Mouse (Mus musculus) brain, adult 2 months (tissue): ENCODE measurements at regions not wholly inside any gene's neighbourhood (a gene's known extent, or its start where the extent isn't known, plus 50 kb on each side); places are given as distances from the start of the nearest gene placed in this dataset.

ENCODE experiments used
- DNase-seq: peaks from one replicate; pipeline ENCODE4 v3.0.0; 2011; ENCODE audit warnings: low read depth, low spot score

- peak; percentile 31 for DNase-seq
Observed at GRCm38 (mm10) chr12:16190706-16191105, 374.0 kb upstream of the Trib2 start.

DNA sequence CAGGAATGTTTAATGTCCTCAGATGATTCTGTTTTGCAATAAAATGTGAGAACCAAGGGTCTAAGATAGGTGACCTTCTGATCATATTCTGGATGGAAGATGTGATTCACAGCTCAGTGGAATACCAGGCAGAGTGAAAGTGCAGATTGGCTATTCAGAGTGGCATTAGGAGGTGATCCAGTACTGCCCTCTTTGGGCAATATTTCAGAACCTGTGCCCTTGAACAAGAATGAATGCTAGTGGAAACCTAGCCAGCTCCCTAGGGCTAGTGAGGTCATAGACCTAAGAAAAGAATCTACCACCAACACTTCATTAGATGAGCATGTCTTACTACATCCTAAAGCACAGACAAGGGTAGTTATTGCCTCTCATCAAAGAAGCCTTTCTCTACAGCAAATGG lies 372.7 kb upstream of the Trib2 start:
- DNase-seq, result peak; percentile 6

- peak; percentile 14 for DNase-seq
Observed at GRCm38 (mm10) chr12:16185976-16186515, 369.3 kb upstream of the Trib2 start.

- peak; percentile 14 for DNase-seq
Observed at GRCm38 (mm10) chr12:16185431-16185923, 368.8 kb upstream of the Trib2 start.

DNA sequence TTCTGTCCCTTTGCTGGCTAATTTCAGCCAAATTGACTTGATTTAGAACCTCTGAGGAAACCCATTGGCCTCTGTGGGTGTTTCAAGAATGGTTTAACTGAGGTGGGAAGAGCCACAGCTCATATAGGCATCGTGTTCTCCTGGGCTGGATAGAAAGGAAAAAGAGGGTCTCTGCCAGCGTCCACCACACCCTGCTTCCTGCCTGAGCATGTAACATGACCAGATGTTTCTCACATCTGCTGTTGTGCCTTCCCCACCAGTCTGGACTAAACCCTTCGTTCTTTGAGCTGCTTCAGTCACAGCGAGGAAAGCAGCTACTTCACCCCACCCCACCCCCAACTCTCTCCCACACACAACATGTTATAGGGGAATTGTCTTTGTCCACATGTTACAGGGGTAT lies 366.3 kb upstream of the Trib2 start:
- no peak for DNase-seq

GRCm38 (mm10) chr12:16181599-16181998 lies 364.9 kb upstream of the Trib2 start:
- DNase-seq, result no peak

DNA sequence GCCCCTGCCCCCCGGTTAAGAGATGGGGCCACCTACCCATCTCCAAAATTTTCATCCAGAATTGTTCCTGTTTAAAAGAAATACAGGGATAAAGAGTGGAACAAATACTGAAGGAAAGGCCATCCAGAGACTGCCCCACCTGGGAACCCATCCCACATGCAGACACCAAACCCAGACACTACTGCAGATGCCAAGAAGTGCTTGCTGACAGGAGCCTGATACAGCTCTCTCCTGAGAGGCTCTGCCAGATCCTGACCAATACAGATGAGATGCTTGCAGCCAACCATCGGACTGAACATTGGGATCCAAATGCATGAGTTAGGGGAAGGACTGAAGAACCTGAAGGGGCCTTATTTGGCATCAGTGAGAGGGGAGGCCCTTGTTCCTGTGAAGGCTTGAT lies 363.2 kb upstream of the Trib2 start:
- no peak for DNase-seq

DNA sequence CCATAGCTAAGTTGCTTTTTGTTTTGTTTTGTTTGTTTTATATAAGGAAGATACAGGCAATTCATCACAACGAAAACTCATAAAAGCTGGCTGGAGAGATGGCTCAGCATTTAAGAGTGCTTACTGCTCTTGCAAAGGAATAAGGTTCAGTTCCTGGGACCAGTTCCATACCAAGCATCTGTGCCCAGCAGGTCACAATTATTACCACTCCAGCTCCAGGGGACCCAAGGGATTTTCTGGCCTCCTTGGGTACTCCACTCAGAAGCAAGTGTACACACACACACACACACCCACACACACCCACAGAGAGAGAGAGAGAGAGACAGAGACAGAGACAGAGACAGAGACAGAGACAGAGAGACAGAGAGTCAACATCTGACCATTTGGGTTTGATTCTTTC lies 359.6 kb upstream of the Trib2 start:
- DNase-seq, result no peak

DNA sequence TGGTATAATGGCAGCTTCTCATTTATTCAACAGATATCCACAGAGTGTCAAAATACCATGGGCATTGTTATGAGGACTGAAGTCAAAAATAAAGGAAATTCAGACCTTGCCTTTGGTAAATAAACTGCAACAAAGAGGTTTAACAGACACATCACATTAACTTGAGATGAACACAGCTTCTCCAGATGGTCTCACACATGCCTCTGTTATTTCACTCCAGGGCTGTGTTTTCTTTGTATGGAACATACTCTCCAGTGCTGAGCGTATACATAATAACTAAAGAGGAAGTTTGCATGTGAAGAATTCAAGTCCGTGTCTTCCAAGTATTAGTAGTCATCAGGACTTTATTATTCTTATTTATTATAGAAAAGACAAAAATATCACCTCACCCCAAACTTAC lies 355.5 kb upstream of the Trib2 start:
- DNase-seq, result no peak

- no peak for DNase-seq
Observed at GRCm38 (mm10) chr12:16171636-16172035, 354.9 kb upstream of the Trib2 start.

GRCm38 (mm10) chr12:16169781-16170535 lies 353.2 kb upstream of the Trib2 start:
- no peak for DNase-seq

DNA sequence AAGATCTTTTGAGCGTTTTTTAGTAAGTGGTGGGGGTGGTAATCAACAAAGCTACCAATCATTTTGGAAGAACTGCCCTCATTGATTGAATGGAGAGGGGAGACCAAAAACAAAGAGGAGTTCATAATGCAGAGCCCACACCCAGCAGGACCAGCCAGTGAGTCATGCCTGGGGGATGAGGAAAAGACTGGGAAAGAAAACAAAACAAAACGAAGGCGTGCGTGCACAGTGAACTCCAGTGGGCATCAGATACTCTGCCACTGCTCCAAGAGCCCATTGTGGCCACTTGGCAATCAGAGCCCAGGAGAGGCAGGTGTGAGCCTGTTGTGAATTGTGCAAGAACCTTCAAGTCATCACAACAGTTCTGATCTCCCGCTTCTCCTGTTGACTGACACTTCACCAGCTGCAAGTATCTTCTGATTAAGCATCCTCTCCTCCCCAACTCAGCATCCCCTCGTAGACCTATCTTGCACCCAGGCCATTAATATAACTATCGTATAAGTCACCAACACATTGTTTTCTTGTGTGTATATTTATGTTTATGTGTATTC lies 351.1 kb upstream of the Trib2 start:
- DNase-seq, result no peak

DNA sequence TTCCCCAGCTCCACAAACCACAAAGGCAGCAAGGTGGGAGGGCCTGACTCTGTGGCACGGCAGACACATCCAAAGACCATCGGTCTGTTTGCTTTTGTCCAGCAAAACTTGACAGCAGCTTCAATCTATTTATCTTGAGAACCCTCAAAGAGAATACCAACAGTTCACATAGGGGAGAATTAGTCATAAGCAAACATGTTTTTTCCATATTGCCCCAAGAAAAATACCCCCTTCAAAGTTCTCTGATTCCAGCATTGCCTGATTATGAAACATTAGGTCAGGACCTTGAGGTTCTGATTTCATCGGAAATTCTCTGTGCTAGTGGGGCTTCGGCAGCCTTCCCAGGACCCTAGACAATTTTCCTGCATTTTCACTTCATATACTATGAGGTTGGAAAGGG lies 348.4 kb upstream of the Trib2 start:
- DNase-seq, result no peak

- DNase-seq, result no peak
Observed at GRCm38 (mm10) chr12:16161947-16162346, 345.2 kb upstream of the Trib2 start.

DNA sequence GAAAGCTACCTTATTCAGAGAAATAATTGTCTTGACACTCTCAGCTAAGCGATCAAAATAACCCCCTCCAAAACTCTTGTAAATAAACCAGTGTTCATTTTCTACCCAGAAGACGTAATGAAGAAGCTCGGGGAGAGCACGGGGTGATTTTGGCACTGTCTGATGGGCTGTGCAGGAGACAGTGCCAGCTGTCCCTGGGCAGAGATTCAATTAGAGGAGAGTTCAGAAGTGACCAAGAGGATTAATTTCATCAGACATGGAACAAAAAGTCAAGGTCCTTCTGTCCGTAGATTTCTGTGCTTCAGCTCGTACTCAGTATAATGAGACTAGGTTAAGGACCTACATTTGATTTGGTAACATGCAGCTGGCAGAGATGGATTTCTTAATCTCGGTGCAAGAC lies 341.2 kb upstream of the Trib2 start:
- peak; percentile 59 for DNase-seq

DNA sequence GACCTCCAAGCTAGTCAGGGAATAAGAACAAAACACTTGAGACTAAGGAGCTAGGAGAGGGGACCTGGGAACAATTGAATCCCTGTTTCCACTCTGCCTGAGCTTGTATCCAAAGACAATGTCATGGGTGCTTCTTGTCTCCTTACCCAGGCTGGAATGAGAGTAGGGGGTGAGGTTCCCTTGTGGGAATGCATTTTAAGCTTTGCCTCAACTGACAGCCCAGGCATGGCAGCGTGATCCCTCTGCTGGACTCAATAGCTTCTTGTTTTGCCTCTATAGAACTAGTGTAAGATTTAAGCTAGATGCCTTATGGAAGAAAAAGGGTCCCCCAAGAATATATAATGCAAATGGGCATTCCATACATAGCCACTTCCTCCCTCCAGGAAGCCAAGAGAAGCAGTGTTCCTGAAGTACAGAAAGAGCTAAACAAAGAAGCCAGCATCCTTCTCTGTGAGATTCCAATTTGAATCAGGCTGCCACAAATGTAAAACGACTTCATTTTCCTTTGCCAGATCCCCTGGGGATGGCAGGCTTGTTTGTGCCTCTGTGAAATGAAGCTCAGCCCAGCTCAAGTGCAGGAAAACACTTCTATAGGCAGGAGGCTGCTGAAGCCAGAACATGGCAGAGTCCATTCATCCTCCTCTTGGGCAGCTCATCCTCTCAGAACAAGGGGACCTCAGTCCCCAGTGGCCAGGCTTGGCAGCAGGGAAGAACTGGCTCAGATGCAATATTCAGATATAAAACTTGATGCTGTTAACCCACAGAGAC lies 339.3 kb upstream of the Trib2 start:
- DNase-seq, result peak; percentile 65

DNA sequence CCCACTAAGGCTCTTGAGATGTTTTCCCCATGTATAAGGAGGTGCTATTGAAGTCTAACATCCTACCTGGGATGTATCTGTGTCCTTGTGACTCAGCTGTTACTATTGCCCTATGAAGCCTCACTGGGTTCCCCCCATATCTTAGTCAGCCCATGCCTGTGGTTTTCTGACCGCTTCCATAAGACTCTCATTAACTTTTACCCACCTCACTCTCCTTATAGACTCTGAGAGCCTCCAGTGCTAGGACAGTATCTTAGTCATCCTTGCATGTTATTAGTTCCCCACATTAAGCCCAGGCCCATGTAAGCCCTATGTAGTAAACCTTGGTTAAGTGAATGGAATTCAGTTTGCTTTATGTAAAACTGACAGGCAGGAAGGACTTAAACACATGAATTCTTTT lies 337.5 kb upstream of the Trib2 start:
- no peak for DNase-seq

DNA sequence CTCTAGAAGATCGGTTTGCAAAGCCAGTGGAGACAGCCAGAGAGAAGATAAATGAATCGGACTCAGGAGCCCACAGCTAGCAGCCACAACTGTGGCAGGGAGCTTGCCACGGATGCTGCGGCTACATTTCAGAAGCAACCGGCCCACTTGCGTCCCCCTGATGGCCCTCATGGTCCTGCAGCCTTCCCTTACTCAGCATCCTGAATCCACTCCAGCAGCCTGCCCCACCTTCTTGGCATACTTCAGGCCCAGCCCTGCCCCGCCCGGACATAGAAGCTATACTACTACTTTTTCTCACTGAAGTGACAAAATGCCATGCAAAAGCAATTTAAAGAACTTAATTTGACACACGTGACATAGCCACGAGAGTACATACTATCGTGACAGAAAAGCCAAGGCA lies 335.4 kb upstream of the Trib2 start:
- no peak for DNase-seq

DNA sequence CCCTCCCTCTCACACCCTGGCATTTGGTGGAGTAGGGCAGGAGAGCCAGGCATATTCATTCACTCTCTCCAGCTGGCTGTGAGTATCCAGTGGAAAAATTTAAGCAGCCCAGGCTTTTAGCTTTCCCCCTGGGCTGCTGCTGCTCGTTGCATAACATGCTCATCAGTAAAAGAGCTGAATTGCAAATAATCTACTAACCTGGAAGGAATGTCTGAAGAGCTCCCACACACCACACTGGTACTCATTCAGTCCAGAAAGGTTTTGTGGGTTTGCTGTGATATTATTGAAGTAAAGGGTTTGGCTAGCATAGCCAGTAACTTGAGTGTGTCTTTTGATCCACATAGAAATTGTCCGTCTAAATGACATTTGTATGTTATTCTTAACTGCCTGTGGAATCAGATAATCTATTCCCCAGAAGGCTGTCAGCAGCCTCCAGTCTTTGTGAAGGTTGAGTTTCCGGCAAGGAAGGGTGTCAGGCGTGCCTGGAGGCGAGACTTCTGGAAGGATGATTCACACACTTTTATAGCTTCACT lies 334.5 kb upstream of the Trib2 start:
- DNase-seq, result peak; percentile 85

DNA sequence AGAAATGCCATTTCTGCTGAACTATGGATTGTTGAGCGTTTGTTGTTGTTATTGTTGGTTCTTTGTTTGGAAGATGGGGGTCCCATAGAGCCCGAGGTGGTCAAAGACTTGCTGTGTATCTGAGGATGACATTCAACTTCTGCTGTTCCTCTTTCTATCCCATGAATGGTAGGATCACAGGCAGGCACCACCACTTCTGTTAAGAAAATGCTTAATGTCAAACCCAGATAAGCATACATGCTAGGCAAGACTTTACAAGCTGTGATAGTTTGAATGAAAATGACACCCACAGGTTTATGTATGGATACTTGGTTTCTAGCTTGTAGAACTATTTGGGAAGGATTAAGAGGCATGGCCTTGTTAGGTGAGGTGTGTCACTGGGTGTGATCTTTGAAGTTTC lies 330.2 kb upstream of the Trib2 start:
- DNase-seq, result no peak

DNA sequence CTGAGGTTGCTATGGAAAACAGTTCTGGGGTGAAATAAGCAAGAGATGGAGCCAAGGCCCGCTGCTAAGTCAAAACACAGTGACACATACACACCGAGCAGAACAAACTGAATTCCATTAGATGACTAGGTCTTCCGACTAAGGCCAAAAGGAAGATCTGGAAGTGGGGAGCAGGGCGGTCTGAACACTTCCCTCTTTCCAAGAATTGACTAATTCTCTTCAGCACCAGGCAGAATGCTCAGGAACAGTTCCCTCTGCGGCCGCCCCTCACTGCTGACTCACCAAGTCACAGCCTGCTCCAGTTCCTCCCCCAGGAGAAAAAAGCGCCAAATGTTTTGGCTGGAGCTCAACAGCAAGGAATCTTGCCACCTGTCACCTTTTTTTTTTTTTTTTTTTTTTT lies 328.9 kb upstream of the Trib2 start:
- DNase-seq, result peak; percentile 93

DNA sequence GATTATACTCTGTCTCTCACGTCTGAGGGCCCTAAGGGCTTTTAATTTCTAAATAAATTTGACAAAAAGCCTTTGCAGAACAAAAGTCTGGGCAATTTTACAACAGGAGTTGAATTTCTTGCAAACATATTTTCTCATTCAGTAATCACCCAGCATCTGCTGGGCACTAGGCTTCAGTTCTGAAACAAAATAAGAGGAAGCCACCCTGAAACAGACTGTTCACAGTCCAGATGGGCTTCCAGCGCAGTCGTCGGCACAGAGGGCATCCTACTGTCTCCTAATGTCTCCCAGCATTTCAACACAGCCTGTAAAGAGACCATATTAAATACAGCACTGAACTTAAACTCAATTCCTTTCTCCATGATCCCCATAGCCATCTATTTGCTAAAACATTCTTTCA lies 324.5 kb upstream of the Trib2 start:
- DNase-seq, result peak; percentile 49
